Mouse (Mus musculus) forebrain, embryonic 11.5 days (tissue): ENCODE results near the gene Stard13. TPM values are rescaled to one million over a fixed set of nuclear protein-coding genes. Genes with fewer than 3 reads are reported as not detected.

ENCODE experiments used
- ATAC-seq: fragments of 200-750 bp; cut with Nextera tagmentation; replicated peaks from 2 replicates; pipeline ENCODE4 v1.8.0; 2017; ENCODE audit warnings: moderate TSS enrichment; ENCODE audit not compliant: low FRiP score
- DNase-seq: peaks from one replicate; pipeline ENCODE4 v3.0.0-alpha.2; 2017; ENCODE audit warnings: low spot score
- H3K27ac ChIP-seq: fragments of 300-500 bp; sonication (generic); 2 replicates; pipeline ENCODE4 v1.5.1; 2014; ENCODE audit warnings: low read depth, low read length
- H3K27me3 ChIP-seq: fragments of 300-500 bp; sonication (generic); 2 replicates; pipeline ENCODE4 v1.6.1; 2014; ENCODE audit warnings: mild to moderate bottlenecking, low read length, mixed read lengths; ENCODE audit not compliant: control insufficient read depth, insufficient read depth
- H3K36me3 ChIP-seq: fragments of 300-500 bp; sonication (generic); 2 replicates; pipeline ENCODE4 v1.6.1; 2014; ENCODE audit warnings: mild to moderate bottlenecking, low read length, moderate library complexity, mixed read lengths; ENCODE audit not compliant: control insufficient read depth, insufficient read depth
- H3K4me1 ChIP-seq: fragments of 300-500 bp; sonication (generic); replicated peaks from 2 replicates; pipeline ENCODE4 v1.6.1; 2014; ENCODE audit warnings: low read length, mixed read lengths; ENCODE audit not compliant: control insufficient read depth, insufficient read depth
- H3K4me2 ChIP-seq: fragments of 300-500 bp; sonication (generic); 2 replicates; pipeline ENCODE4 v1.6.1; 2014; ENCODE audit warnings: low read depth, mild to moderate bottlenecking, low read length, moderate library complexity, mixed read lengths; ENCODE audit not compliant: severe bottlenecking
- H3K4me3 ChIP-seq: fragments of 300-500 bp; sonication (generic); 2 replicates; pipeline ENCODE4 v1.5.1; 2014; ENCODE audit warnings: low read depth, low read length
- H3K9ac ChIP-seq: fragments of 300-500 bp; sonication (generic); 2 replicates; pipeline ENCODE4 v1.6.1; 2014; ENCODE audit warnings: low read length
- H3K9me3 ChIP-seq: fragments of 300-500 bp; sonication (generic); 2 replicates; pipeline ENCODE4 v1.6.1; 2016; ENCODE audit warnings: low read length, mixed read lengths; ENCODE audit not compliant: control insufficient read depth
- WGBS: fragments of 180-500 bp; shearing (Covaris S2); extraction: QIAGEN DNeasy Blood & Tissue Kit; methylation state at CpG from one replicate; pipeline ENCODE4 v1.1.7; 2014; 5-methylcytosine and 5-hydroxymethylcytosine counted together
- polyA plus RNA-seq: library from polyadenylated mRNA; unstranded; fragments of >200 nt; fragmentation: Nextera tagmentation; extraction: Ambion mirVana; gene quantifications from 2 replicates; pipeline ENCODE4 v1.2.1, GENCODE M21; 2014

The Stard13 gene
- polyA plus RNA-seq, 1 experiment from 2014 or later: 2.7 TPM

DNA sequence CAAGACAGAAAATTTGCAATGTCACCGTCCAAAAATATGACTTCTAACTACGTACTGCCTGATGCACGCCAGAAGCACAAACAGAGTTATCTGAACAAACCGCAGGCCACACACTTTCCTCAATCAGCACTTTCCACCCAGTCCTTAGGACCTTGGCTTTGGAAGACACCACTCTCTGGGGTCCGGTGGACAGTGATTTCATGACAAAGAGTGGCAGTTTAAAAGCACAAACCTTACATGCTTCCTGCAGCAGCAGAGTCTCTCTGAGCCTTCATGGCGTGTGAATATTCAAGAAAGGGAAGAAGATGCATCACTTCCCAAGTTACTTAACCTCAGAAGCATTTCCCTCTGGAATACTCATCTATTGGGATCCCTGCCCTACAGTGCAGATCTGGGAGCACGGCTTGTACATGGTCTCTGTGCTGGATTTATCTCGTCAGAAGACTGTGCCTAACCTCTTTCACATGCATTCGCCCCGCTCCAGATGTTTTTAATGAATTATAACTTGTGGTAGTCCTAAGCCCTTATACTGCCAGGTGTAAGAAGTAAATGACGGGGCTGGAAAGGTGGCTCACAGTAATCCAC, 49.9 kb downstream of the Stard13 start:
- Histone ChIP-seq H3K27me3 (no peaks in the 10 kb centered on the region), H3K9me3 (no peaks in the 10 kb centered on the region)
- WGBS: 91% methylated on average over 11 of the region's 11 CpGs

GRCm38 (mm10) chr5:151181288-151181687, 52.3 kb downstream of the Stard13 start:
- H3K9ac ChIP-seq: no peak overlapping the region
- H3K4me3 ChIP-seq: no peak overlapping the region
- H3K27ac ChIP-seq: no peak overlapping the region
- H3K27me3 ChIP-seq: no peaks in the 10 kb centered on the region
- no peaks in the 10 kb centered on the region for H3K36me3 ChIP-seq
- no peak overlapping the region for H3K4me2 ChIP-seq
- H3K9me3 ChIP-seq: no peaks in the 10 kb centered on the region
- H3K4me1 ChIP-seq: no peaks in the 10 kb centered on the region
- no peak for DNase-seq
- no peak for ATAC-seq
- WGBS: 92% methylated on average over 8 of the region's 8 CpGs

More for the DNA sequence above, 49.9 kb downstream of the Stard13 start:
- Histone ChIP-seq H3K36me3 (no peaks in the 10 kb centered on the region), H3K27ac (no peak overlapping the region), H3K9ac (no peak overlapping the region), H3K4me3 (no peak overlapping the region), H3K4me1 (no peaks in the 10 kb centered on the region), H3K4me2 (no peak overlapping the region)
- no peak for ATAC-seq
- DNase-seq: no peak

DNA sequence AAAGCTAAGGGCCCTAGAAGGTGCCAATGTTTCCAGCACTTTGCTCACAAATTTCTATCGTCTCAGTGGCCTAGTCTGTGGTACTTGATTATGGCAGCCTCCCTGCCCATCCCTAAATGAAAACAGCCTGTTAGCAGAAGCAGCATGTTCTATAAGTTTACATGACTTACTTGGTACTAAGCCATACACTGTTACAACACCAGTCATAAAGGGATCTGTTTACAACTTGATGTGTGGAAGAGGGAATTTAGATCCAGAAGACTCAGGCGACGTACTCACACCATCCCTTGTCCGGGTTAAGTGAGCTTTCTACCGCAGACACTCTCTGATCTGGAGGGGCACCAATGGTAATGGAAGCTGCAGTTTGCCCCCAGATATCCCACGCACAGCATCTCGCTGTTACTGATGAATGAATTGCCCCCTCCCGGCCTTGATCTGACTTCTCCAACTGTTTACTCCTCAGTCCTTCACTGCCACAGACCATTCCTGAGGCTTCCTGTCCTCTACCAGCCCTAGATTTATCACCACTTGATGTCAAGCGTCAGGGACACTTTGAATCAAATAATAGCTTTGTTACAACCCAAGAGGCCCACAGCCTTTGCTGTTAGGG, 53.4 kb downstream of the Stard13 start:
- no peaks in the 10 kb centered on the region for H3K9me3 ChIP-seq
- no peak overlapping the region for H3K27ac ChIP-seq
- 94% methylated on average over 9 of the region's 9 CpGs for WGBS
- DNase-seq (no peak), ATAC-seq (no peak)
- no peaks in the 10 kb centered on the region for H3K27me3 ChIP-seq
- H3K4me2 ChIP-seq: no peak overlapping the region
- H3K4me1 ChIP-seq: no peaks in the 10 kb centered on the region
- no peaks in the 10 kb centered on the region for H3K36me3 ChIP-seq
- no peak overlapping the region for H3K4me3 ChIP-seq
- H3K9ac ChIP-seq: no peak overlapping the region

DNA sequence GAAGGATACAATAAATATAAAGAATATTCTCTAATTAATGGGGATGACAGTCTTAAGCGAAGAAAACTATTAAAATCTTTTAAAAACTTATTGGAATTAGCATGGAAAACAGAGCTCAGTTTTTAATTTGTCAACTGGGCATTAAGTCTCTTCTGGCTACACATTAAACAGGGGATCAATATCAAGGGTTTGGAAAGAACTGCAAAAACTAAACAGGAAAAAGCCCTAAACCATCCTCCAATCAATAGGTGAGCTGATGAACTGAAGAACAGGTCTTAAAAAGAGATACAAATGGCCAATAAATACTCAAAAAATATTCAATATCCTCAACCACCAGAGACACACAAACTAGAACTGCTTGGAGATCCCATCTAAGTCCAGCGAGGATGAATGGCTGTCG, 56.5 kb downstream of the Stard13 start:
- no peaks in the 10 kb centered on the region for H3K27me3 ChIP-seq
- no peaks in the 10 kb centered on the region for H3K36me3 ChIP-seq
- H3K9me3 ChIP-seq: no peaks in the 10 kb centered on the region
- H3K9ac ChIP-seq: no peak overlapping the region
- DNase-seq (no peak), ATAC-seq (no peak)
- no peaks in the 10 kb centered on the region for H3K4me1 ChIP-seq
- WGBS: 90% methylated on average over 3 of the region's 3 CpGs
- H3K27ac ChIP-seq: no peak overlapping the region
- no peak overlapping the region for H3K4me2 ChIP-seq
- H3K4me3 ChIP-seq: no peak overlapping the region

- Histone ChIP-seq H3K4me3 (no peak overlapping the region), H3K4me2 (no peak overlapping the region), H3K27ac (no peak overlapping the region), H3K9ac (no peak overlapping the region), H3K9me3 (no peaks in the 10 kb centered on the region), H3K27me3 (no peaks in the 10 kb centered on the region), H3K4me1 (no peaks in the 10 kb centered on the region), H3K36me3 (no peaks in the 10 kb centered on the region)
- DNase-seq (no peak), ATAC-seq (no peak)
- WGBS: 84% methylated on average over 4 of the region's 4 CpGs
Observed at GRCm38 (mm10) chr5:151175897-151176313, 57.7 kb downstream of the Stard13 start.

GRCm38 (mm10) chr5:151174485-151175460, 58.9 kb downstream of the Stard13 start:
- Histone ChIP-seq H3K9me3 (no peaks in the 10 kb centered on the region), H3K4me2 (no peak overlapping the region), H3K36me3 (no peaks in the 10 kb centered on the region), H3K27ac (no peak overlapping the region), H3K4me3 (no peak overlapping the region), H3K9ac (no peak overlapping the region), H3K4me1 (no peaks in the 10 kb centered on the region), H3K27me3 (no peaks in the 10 kb centered on the region)
- DNase-seq (no peak), ATAC-seq (no peak)
- WGBS: 79% methylated on average over 7 of the region's 7 CpGs

DNA sequence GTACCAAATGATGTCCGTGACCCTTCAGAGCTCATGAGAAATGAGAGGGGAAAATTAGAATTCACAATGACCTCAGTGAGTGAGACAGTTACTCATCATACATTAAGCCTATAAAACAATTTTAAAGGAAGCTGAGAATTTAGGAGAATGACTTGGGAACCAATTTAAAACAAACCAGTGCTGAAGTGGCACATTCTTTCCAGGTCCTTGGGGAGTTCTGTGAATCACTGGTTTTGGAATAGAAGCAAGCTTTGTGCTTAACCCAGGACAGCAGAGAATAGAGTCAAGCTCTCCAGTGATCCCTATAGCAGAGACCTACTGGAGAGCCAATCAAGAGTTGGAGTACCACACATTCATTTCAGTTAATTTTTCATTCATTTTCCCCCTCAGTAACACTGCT, 59.9 kb downstream of the Stard13 start:
- Histone ChIP-seq H3K36me3 (no peaks in the 10 kb centered on the region), H3K27me3 (no peaks in the 10 kb centered on the region), H3K4me2 (no peak overlapping the region), H3K9ac (no peak overlapping the region), H3K4me1 (no peaks in the 10 kb centered on the region), H3K4me3 (no peak overlapping the region), H3K27ac (no peak overlapping the region), H3K9me3 (no peaks in the 10 kb centered on the region)
- WGBS: 92% methylated on average over 1 of the region's 1 CpGs
- ATAC-seq: no peak
- DNase-seq: no peak

GRCm38 (mm10) chr5:151170168-151170750, 63.4 kb downstream of the Stard13 start:
- 79% methylated on average over 3 of the region's 3 CpGs for WGBS
- ATAC-seq (no peak), DNase-seq (no peak)
- Histone ChIP-seq H3K27ac (no peak overlapping the region), H3K4me2 (no peak overlapping the region), H3K4me3 (no peak overlapping the region), H3K36me3 (no peaks in the 10 kb centered on the region), H3K9ac (no peak overlapping the region), H3K4me1 (no peaks in the 10 kb centered on the region), H3K9me3 (no peaks in the 10 kb centered on the region), H3K27me3 (no peaks in the 10 kb centered on the region)
